Mouse (Mus musculus): Measurements from ENCODE around the gene Olfr549.
A peak's percentile ranks its signal among the peaks of the same experiment; 100 is the strongest.

Gene Olfr549

GRCm38 (mm10) chr7:102549570-102549969, at the start of gene Olfr549:
TSS of gene Olfr549 (plus strand) at chr7:102549870.
- DNase-seq (ENCODE audit: low read depth, low spot score), result no peak

DNA sequence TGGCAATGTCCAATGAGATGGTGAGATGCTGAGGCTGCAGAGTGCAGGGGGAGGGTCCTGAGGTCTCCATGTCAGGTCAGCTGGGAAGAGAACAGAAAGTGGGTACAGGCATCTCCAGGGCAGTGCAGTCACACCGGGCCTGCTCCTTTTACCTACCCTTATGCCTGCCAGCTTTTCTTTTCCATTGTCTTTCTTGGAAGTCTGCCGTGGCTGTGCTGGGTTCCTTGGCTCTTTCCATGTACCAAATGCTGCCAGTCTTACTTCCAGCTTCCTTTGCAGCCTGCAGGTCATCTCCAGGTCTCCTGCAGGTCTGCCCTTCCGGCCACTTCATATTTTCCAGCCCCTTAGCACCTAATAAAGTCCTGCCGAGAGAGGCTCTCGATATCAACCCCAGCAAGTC, 47.7 kb upstream of the Olfr549 start:
- DNase-seq (ENCODE audit: low read depth, low spot score), result peak; percentile 75

GRCm38 (mm10) chr7:102506848-102507247, 42.8 kb upstream of the Olfr549 start:
- peak; percentile 79 for DNase-seq (ENCODE audit: low read depth, low spot score)

DNA sequence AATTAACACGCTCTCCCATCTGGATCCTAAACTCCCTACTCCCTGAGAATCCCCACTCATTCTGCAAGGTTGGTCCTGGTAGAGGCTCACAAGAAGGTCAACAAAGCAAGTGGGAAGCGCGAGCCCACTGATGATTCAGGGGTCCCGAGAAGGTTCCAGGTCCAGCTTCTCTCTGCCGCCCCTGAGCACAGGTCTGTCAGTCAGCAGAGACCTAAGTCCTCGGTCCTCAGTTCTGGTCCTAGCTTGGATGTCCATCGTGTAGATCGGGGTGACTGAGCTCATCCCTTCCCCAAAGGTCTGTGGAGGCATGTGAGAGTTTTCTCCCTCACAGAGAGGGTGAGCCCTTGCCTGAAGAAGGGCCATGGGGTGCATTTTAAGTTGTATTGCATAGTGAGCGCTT, 41.6 kb upstream of the Olfr549 start:
- DNase-seq (ENCODE audit: low read depth, low spot score), result no peak

GRCm38 (mm10) chr7:102508666-102509065, 41.0 kb upstream of the Olfr549 start:
- no peak for DNase-seq (ENCODE audit: low read depth, low spot score)

GRCm38 (mm10) chr7:102509726-102510125, 39.9 kb upstream of the Olfr549 start:
- DNase-seq (ENCODE audit: low read depth, low spot score), result no peak

DNA sequence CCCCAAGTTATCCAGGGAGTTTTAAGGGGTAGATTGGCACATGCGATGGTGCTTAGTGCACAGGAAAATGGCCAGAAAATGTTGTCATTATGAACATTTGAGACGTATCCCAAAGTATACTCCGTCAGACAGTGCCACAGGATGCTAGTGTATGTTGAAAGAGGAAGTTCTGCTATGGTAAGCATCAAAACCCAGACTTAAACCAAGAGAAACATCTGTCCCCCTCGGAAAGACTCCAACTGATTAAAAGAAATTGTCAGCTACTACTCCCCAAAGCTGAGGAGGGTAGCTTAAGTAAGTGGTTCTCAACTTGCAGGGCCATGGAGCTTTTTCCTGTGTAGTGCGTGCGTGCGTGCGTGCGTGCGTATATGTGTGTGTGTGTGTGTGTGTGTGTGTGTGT, 37.7 kb upstream of the Olfr549 start:
- no peak for DNase-seq (ENCODE audit: low read depth, low spot score)

DNA sequence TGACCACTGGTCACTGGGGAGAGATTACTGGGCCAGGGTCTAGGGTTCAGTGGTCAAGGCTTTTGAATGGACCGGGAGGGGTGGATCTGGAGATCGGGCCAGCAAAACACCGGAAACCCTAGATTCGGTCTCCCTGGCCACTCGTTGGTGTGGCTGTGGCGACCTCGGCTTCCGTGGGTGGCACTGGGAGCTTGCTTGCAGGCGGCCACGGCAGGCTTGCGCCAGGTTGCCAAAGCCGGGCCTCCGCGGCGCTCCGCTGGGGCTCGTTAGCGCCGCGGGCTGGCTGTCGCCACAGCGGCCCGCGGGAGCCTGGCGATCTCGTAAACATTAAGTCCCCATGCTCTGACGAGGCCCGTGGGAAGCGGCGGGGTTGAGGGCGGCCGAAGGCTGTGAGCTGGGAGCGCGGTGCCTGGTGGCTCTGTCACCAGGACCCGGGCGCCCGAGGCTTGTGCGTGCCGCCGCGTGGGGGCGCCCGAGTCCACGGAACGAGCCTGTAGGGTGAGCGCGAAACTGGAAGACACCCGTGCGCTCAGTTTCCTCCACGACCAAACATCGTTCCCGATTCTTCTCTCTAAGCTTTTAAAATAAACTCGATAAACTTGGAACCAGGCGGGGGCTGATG, 36.7 kb upstream of the Olfr549 start:
- peak; percentile 84 for DNase-seq (ENCODE audit: low read depth, low spot score)

GRCm38 (mm10) chr7:102514144-102514543, 35.5 kb upstream of the Olfr549 start:
- DNase-seq (ENCODE audit: low read depth, low spot score), result no peak

DNA sequence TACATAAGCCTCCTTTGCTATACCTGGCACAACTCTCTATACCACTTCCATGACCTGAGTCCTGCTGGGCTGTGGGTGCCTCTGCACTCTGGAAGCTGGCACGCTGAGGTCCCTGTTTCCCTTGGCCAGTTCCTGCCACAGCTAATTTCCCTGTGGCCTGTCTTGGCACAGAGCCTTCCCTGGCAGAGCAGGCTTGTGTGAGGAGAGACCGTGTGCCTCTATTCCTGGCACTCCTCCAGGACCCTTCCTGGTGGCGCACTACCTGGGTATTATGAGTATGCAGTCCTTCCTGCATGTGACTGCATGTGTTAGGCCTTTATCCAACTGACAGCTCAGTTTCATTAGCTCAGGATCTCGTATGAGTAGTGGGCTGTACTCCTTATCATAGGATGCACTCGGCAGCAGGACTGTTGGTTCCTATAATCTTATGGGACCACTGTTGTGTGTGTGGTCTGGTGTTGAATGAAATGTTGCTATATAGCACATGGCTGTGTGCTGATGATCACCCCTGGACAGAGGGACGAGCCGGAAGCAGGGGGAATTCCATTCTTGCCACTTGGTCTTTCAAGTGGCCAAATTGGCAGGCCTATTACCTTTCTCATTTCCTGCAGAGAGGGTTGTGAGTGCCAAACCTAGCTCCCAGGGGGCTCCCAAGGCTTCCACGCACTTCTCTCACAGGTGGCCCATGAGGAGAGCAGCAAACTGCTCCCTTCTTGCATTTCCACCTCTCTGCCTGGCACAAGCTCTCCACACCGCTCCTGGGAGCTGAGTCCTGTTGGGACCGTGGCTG, 33.2 kb upstream of the Olfr549 start:
- DNase-seq (ENCODE audit: low read depth, low spot score), result peak; percentile 65

DNA sequence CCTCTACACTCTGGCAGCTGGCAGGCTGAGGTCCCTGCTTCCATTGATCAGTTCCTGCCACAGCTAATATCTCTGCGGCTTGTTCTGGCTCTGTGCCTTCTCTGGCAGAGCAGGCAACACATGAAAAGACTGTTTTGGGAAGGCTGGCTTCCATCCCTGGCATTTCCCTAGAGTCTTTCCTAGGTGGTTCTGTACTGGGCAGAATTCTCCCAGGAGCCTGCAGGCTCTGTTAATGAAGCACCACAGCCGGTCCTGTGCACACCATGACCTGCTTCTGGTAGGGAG, 32.7 kb upstream of the Olfr549 start:
- peak; percentile 31 for DNase-seq (ENCODE audit: low read depth, low spot score)

DNA sequence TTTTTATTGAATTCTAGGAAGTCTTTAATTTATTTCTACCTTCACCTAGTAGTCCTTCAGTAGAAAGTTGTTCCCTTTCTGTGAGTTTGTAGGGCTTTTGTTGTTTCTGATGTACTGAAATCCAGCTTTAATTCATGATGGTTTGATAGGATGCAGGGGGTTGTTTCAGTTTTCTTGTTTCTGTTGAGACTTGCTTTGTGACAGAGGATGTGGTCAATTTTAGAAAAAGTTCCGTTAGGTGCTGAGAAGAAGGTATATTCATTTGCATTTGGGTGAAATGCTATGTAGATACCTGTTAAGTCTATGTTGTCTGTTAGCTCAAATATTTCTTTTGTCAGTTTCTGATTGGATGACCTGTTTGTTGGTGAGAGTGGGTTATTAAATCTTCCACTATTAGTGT, 20.6 kb upstream of the Olfr549 start:
- DNase-seq (ENCODE audit: low read depth, low spot score), result no peak

DNA sequence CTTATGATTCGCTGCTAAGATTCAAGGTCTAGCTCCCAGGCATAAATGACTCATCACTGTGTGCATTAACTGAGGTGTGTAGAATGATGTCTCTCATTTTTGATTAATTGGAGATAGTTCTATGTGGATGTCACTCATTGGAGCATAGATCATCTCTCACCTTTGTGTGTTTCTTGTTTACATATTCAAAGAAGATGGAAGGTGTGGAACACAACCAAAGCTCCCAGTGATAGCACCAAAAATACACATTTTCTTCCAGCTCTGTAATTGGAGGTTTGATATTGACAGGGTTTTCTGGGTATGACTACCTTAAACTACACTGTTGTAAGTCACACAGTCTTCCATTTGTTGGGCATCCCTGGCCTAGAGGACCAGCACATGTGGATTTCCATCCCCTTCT, 15.2 kb upstream of the Olfr549 start, which contains the start of gene Olfr547:
TSS of gene Olfr547 (plus strand) at position 301 of the 400 bp plus-strand sequence.
- no peak for DNase-seq (ENCODE audit: low read depth, low spot score)

- DNase-seq (ENCODE audit: low read depth, low spot score), result no peak
Measured at GRCm38 (mm10) chr7:102540596-102540995, 9.1 kb upstream of the Olfr549 start, which contains the start of gene Olfr548-ps1. TSS of gene Olfr548-ps1 (plus strand) at chr7:102540896.

DNA sequence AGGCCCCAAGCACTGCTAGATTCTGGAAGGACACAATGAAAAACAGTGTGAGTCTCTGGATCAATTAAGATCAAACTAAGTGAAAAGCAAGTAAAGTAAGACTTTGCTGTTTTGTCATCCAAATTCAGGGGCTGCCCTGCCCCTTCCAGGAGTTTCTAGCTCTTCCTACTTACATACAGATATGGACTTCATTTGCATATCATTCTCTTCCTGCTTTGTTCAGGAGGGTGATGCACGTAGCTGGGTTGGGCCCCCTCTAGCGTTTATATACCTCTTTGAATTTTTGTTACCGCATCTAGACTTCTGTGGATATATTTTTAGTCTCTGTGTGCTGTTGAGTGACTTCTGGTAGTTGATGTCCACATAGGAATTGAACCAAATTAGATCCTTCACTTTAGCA, 8.4 kb upstream of the Olfr549 start:
- no peak for DNase-seq (ENCODE audit: low read depth, low spot score)

DNA sequence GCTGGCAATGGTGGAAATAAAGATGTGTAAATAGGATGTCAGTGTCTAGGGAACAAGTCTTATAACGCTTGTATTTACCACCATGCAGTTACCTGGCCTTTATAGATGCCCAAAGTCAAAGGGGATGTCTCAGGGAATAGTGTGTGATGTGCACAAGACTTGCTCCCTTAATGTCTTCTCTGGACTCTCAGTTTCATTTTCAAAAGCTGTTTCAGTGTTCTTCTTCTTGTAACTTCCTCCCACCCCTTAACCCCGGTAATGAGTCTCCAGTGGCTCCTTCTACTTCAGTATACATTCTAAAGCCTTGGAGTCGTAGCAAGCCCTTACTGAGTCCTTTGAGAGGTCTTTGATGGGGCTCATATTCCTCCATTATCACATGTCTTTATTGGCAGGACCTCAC, 3.6 kb downstream of the Olfr549 start:
- no peak for DNase-seq (ENCODE audit: low read depth, low spot score)

DNA sequence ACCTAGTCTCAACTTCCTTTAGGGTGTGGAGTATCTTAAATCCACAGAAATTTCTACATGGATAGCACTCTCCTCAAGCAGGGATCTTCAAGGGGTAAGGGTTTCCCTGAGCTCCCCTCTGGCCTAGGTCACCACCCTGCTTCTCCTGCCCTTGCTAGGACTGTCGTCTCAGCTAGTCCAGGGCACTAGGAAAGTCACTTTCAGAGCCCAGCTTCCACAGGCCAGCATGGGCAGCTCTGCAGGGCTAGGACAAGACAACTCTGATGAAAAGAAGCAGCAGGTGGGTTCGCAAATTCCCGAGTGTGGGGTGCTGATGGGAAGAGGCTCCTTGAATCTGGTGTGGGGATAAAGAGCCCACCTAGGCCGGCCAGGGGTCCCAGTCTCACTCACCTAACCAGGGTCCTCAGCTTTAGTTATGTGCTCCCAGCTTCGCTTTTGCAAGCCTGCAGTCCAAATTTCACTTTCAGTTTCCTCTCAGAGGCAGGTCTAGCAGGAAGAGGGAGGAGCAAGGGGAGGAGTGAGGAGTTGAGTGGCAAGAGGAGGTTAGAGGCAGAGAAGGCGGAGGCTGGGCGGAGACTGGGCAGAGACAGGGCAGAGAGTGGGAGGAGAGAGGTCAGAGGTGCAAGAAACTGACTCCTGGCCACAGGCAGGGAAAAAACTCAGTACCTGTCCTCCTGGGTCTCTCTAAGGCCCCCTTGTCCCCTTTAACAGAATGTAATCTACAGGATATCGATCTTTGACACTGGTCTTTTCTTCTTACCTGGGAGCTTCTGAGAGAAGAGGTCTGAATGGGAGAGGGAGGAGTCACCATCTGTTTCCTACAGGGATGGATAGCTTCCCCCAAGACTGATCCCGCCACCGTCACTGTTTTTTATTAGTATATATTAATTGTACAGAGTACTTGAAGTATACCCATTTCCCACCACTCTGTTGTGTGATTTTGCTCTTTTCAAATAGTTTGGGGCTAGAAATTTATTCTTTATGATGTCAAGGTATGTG, 15.6 kb downstream of the Olfr549 start, which contains the start of gene Trim21:
TSS of gene Trim21 (minus strand) at position 488 of the 999 bp plus-strand sequence.
- DNase-seq (ENCODE audit: low read depth, low spot score), result peak; percentile 89

GRCm38 (mm10) chr7:102566219-102566618, 16.5 kb downstream of the Olfr549 start:
- no peak for DNase-seq (ENCODE audit: low read depth, low spot score)

DNA sequence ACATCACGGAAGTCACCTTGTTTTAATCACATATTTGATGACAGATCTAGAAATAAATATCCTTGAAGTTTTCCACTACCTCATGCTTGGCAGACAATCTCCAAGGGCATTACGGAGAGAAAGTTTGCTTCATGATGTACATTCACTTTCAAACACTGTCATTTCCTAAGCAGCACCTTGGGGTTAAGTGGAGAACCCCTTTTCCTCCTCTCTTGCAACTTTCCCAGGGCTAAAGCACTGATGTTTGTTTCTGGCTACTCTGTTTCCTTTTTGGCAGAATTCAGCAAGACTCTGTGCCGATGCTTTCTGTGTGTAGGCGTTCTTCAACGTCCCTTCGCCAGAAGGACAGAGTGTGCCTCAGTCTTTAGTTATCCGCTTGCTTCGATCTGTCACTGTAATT, 21.5 kb downstream of the Olfr549 start, which contains the start of gene Olfr550:
TSS of gene Olfr550 (plus strand) at position 301 of the 400 bp plus-strand sequence.
- DNase-seq (ENCODE audit: low read depth, low spot score), result no peak

GRCm38 (mm10) chr7:102573174-102573830, 23.6 kb downstream of the Olfr549 start:
- DNase-seq (ENCODE audit: low read depth, low spot score), result no peak

- DNase-seq (ENCODE audit: low read depth, low spot score), result no peak
Measured at GRCm38 (mm10) chr7:102575998-102576397, 26.3 kb downstream of the Olfr549 start.

Data from brain, adult 2 months (tissue).